Mouse (Mus musculus) E14TG2a.4 (cell line): ENCODE data around the gene Fam184a.

Experiments used
- H3K27me3 ChIP-seq: 2 replicates; pipeline ENCODE4 v1.6.1; 2014; ENCODE audit warnings: low read length, control low read depth; ENCODE audit not compliant: insufficient read depth
- H3K36me3 ChIP-seq: 2 replicates; pipeline ENCODE4 v1.6.1; 2014; ENCODE audit warnings: low read length, control low read depth; ENCODE audit not compliant: insufficient read depth
- H3K4me1 ChIP-seq: replicated peaks from 2 replicates; pipeline ENCODE4 v1.6.1; 2014; ENCODE audit warnings: low read depth, low read length, control low read depth
- H3K4me3 ChIP-seq: replicated peaks from 2 replicates; pipeline ENCODE4 v1.5.1; 2014; ENCODE audit warnings: mild to moderate bottlenecking, low read length
- H3K9me3 ChIP-seq: 2 replicates; pipeline ENCODE4 v1.6.1; 2014; ENCODE audit warnings: low read length, control low read depth
- CTCF ChIP-seq: conservative IDR thresholded peaks from 2 replicates; pipeline ENCODE4 v1.5.1; 2014; ENCODE audit warnings: low read length
- NANOG ChIP-seq: IDR thresholded peaks from 2 replicates; pipeline ENCODE4 v1.6.1; 2014; ENCODE audit warnings: borderline replicate concordance, low read length, mixed read lengths
- POU5F1 ChIP-seq: IDR thresholded peaks from 2 replicates; pipeline ENCODE4 v1.6.1; 2014; ENCODE audit warnings: low read length, borderline replicate concordance

The Fam184a gene

DNA sequence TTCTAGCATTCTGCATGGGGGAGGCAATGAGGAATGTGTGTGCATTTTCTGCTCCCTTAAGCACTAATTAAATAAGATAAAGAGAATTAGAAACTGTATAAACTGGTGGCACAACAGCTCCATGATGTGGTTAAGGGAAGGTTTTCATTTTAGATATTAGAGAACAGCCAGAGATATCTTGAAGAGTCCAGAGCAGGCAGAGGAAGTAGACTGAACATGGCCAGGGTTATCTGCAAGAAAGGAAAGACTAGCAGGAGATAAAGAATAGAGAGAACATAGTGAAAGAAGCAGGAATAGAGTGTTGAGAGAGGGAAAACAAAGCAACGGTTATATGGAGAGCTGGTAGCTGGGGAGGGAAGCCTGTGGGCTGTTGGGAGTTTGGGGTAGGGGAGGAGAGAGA lies 1.8 kb upstream of the Fam184a start:
- peaks cover 5% of the 10 kb centered on the region; the same call in 1 of the 2 replicates for H3K4me1 ChIP-seq
- peaks cover 15% of the 10 kb centered on the region for H3K9me3 ChIP-seq
- H3K27me3 ChIP-seq = peaks cover 45% of the 10 kb centered on the region
- H3K4me3 ChIP-seq = no peak overlapping the region
- TF ChIP-seq NANOG (no peak), CTCF (no peak), POU5F1 (no peak)
- no peaks in the 10 kb centered on the region for H3K36me3 ChIP-seq

DNA sequence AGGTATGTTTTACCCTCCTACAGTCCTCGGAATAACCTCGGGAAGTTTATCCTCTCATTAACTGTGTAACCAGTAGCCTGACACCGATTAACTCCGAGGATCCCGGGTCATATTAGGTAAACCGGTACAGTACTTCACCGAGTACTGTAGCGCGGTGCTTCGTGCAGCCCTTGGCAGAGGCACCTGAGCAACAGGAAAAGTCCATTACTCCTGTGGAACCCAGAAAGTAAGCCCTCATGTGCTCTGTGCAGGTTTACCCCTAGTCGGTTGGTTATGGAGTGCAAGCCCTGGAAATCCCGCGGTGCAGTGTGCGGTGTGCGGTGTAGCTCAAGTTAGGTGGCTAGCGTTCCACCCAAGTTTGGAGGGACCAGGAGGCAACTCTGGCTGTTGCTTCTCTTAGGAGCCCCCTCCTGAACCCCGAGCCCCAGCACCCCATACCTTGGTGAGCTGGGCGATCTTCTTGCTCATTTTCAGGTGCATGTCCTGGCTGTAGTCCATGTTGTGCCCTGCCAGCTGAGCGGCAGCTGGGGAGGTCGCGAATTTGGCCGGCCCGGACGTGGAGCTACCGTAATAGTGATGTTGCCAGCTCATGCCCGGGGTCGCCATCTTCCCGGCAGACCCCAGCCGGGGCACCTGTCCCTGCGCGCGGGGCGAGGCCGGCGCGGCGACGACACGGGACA lies 508 bp downstream of the Fam184a start:
- TF ChIP-seq CTCF (no peak), POU5F1 (no peak), NANOG (no peak)
- H3K4me1 ChIP-seq = peaks cover 5% of the 10 kb centered on the region; the same call in 1 of the 2 replicates
- peak overlapping the region; percentile 81 for H3K4me3 ChIP-seq
- peaks cover 45% of the 10 kb centered on the region for H3K27me3 ChIP-seq
- peaks cover 10% of the 10 kb centered on the region for H3K9me3 ChIP-seq
- H3K36me3 ChIP-seq = no peaks in the 10 kb centered on the region

DNA sequence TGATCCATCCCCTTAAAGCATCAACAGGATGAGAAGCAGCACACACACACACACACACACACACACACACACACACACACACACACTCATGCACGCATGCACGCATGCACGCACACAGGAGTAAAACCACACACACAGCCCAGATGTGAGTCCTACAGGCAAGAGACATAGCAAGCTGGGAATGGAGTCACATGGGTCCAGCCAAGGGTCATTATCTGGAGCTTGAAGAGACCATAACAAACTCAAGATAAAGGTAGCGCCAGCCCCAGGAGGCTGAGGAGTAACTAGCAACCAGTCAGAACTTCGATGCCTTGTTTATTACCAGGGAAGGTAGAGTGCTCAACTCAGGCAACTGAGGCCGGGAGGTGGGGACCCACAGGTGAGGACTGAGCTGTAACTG lies 4.9 kb downstream of the Fam184a start:
- peaks cover 5% of the 10 kb centered on the region; the same call in 1 of the 2 replicates for H3K4me1 ChIP-seq
- H3K4me3 ChIP-seq = no peak overlapping the region
- no peak for TF ChIP-seq POU5F1
- H3K9me3 ChIP-seq = no peaks in the 10 kb centered on the region
- H3K27me3 ChIP-seq = peaks cover 28% of the 10 kb centered on the region
- H3K36me3 ChIP-seq = no peaks in the 10 kb centered on the region

DNA sequence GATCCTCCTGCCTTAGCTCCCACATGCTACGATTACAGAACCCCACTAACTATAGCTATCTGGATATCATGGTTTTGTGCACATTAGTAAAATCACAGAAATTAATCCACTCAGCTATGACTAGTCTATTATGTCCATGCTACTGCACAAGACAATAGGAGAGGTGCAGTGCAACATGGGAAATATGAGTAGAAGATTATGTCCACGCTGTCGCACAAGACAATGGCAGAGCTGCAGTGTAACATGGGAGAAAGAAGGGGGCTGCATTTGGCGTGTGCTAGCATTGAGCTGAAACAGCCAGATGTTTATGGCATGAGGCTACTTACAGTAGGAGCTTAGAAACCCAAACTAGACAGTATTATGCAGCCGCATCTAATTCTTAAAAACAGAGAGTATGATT lies 8.0 kb downstream of the Fam184a start:
- H3K4me3 ChIP-seq = no peak overlapping the region

DNA sequence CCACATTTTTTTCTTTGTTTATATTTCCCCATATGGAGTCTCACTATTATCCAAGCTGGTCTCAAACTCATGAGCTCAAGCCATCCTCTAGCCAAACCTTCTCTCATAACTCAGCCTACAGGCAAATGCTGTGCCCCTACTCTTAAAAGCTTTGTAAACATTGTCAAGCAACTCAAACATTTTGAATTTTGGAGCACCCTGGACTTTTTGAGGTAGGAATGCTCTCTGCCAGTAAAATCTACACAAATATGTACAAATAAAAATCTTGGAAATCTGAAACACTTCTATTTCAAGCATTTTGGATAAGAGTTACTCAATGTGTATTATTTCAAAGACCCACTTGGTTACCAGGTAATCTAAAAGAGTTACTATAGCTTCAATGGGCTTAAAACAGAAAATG lies 10.9 kb downstream of the Fam184a start:
- Histone ChIP-seq H3K27me3 (no peaks in the 10 kb centered on the region), H3K36me3 (no peaks in the 10 kb centered on the region), H3K4me1 (no peaks in the 10 kb centered on the region), H3K4me3 (no peak overlapping the region), H3K9me3 (no peaks in the 10 kb centered on the region)
- TF ChIP-seq CTCF = no peak
- no peak for TF ChIP-seq NANOG
- no peak for TF ChIP-seq POU5F1

More for the DNA sequence above, 8.0 kb downstream of the Fam184a start:
- Histone ChIP-seq H3K9me3 (no peaks in the 10 kb centered on the region), H3K36me3 (no peaks in the 10 kb centered on the region), H3K4me1 (no peaks in the 10 kb centered on the region), H3K27me3 (peaks cover 3% of the 10 kb centered on the region; the same call in 1 of the 2 replicates)
- TF ChIP-seq CTCF (no peak), POU5F1 (no peak), NANOG (no peak)

DNA sequence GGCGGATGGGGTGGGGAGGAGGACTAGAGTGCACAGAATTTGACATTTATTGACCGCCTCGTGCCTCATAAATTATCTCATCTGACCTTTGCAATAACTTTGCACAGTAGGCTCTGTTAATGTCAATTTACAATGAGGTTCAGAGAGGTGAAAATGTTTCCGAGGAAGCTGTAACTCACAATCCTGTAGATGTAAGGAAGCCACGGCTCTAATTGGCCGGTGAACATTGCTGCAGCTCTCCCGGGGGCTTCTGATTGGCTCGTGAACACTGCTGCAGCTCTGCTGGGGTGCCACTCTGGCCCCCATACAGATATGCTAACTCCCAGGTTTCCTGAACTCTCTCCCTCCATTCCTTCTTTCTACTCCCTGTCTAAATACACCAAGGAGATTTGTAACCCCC lies 12.1 kb downstream of the Fam184a start:
- Histone ChIP-seq H3K36me3 (no peaks in the 10 kb centered on the region), H3K9me3 (no peaks in the 10 kb centered on the region), H3K4me3 (no peak overlapping the region), H3K4me1 (no peaks in the 10 kb centered on the region), H3K27me3 (no peaks in the 10 kb centered on the region)
- TF ChIP-seq NANOG (no peak), CTCF (no peak), POU5F1 (no peak)

DNA sequence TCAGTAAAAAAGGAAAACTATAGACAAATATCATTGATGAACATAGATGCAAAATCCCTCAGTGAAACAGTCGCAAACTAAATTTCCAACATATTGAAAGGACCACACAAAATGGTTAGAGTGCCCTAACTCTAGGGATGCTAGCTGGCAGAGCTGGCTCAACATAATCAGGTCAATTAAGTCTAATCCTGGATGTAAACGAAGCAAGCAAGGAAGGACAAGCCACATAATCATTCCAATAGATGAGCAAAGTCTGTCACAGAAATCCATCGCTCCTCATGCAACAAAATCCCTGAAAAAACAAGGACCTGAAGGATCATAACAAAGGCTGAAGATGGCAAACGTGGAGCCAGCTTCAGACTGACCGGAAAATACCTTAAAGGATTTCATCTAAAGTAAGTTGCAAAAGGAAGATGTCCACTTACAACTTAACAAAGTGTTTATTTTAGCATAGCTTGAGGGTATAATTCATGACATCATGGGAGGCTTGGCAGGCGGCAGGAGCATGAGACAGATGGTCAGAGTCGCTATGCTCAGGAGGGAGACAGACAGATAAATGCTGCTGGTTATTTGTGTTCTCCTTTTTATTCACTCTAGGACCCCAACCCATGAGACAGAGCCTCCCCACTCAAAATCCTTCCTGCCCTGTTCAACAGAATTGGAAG lies 15.6 kb downstream of the Fam184a start:
- Histone ChIP-seq H3K4me1 (no peaks in the 10 kb centered on the region), H3K36me3 (no peaks in the 10 kb centered on the region), H3K9me3 (no peaks in the 10 kb centered on the region), H3K27me3 (no peaks in the 10 kb centered on the region), H3K4me3 (no peak overlapping the region)
- TF ChIP-seq NANOG (no peak), POU5F1 (no peak), CTCF (no peak)

DNA sequence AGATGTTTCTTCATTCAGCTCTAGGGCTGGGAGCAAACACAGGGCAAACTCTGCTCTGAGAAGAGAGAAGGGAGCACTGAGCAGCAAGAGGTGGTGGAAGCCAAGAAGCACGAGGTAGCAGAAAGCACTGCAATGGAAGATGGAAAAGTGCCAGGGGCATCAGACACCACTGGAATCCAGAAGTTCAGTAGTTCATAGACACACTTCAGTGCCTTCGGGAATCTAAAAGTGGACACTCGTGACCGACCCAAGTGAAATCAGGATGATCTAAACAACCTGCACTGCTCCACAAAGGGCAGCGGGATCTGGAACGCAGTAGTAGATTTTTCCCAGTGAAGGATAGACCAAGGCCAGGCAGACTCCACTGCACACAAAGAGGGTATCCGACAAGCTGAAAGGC lies 18.6 kb downstream of the Fam184a start:
- no peaks in the 10 kb centered on the region for H3K4me1 ChIP-seq
- TF ChIP-seq NANOG (no peak), CTCF (no peak), POU5F1 (no peak)
- H3K9me3 ChIP-seq = no peaks in the 10 kb centered on the region
- H3K36me3 ChIP-seq = no peaks in the 10 kb centered on the region
- H3K27me3 ChIP-seq = no peaks in the 10 kb centered on the region
- H3K4me3 ChIP-seq = no peak overlapping the region
